Mouse (Mus musculus) hindlimb bud, embryonic 11.5 days (tissue): ENCODE data around the gene Plekha1.

Source experiments
- DNase-seq: peaks from one replicate; pipeline ENCODE4 v3.0.0-alpha.2; 2012; ENCODE audit warnings: low read depth, low spot score; ENCODE audit errors: extremely low spot score

Gene Plekha1

DNA sequence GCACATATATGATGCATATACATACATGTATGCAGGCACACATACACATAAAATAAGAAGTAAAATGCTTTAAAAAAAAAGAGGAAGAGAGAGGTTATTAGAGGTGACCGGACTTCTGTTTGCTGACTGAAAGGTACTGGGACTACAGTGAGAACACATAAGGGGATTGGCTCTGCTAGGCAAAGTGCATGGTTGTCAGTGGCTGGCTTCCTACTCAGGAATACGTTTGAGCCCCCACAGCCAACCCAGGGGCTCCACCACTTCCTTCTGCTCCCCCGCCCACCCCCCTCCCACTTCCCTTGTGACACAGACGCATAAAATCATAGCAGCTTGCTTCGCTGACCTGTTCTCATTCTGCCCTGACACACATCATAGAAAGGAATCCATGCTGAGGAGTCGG, 7.6 kb upstream of the Plekha1 start:
- DNase-seq = no peak

DNA sequence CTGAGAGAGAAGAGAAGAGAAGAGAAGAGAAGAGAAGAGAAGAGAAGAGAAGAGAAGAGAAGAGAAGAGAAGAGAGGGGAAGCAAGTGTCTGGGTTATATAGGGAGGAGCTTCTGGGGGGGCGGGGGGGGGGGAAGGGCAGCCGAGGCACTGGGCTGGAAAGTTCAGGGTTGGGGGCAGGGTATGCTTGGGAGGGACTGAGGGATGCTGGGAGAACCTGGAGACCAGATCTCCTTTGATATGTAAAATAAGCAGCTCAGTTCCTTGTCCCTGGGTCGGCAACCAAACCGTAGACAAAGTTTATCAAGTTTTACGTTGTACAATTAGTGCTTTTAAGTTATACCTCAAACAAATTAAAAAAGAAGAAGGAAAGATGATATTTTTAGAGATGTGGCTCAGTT, 5.6 kb upstream of the Plekha1 start:
- DNase-seq = no peak

DNA sequence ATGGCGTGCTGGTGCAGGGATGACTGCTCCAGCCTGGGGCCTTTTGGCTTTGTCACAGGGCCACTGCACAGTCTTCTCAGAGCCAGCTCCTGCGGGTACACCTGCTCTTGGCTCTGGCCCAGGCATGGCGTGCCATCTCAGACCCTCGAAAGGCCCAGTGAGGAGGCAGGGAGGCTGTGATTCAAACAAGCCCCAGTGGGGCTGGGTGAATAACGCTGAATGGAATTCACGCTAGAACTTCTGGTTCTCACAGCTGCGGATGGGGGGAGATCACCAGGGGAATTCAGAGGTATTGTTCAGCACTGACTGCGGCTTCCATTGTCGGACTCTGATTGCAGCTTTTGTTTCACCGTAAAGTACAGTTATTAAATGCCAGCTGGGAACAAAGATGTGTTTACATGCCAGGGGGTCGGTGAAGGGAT, 4.8 kb upstream of the Plekha1 start:
- no peak for DNase-seq

DNA sequence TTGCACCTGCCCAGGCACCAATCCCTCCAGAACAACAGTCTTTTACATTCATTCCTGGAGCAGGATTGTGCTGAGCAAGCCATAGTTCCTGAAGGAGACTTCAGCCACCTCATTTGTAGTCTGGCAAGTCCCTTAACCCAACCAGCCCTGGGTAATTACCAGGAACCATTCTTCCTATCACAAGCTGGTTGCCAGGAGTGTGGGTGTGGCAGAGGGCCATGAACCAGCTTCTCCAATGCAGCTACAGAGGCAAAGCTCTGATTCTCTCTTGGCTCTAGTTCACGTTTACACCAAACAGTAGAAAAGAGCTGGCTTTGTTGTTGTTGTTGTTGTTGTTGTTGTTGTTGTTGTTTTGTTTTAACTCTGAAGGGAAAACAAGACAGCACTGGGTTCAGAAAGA, 3.1 kb upstream of the Plekha1 start:
- no peak for DNase-seq

DNA sequence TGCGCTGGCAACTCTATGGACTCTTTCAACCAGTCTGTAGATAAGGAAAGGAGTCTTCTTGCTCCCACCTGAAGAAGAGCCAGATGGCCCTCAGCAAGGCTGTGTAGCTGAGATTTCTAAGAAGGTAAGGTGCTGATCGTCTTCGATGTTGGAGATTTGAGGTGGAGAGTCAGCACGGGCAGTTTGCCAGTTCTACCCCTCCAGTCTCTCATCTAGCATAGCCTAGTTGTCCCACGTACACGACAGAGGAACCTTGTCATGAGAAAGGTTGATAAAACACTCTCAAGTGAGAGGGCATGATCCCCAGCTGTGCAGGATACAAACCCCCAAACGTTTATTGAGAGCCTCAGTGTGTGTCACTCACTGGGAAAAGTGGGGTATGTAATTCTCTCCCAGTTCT, 845 bp upstream of the Plekha1 start:
- no peak for DNase-seq

DNA sequence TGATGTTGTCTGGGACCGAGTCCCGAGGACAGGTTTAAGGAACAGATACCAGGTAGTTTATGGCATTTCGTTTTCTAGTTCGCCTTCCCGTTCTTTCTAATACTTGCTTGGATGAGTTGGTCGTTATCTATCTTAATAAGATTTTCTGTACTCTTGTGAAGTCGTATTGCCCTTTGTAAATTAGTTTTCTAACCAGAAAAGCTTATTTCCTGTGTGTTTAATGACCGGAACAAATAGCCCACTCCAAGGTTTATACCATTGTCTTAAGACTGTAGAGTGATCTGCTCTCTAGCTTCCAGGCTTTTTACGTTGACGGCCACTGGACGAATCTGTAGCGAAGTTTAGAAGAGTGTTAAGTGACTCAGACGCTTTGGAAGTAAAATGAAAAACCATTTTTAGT, 1.1 kb downstream of the Plekha1 start:
- no peak for DNase-seq

DNA sequence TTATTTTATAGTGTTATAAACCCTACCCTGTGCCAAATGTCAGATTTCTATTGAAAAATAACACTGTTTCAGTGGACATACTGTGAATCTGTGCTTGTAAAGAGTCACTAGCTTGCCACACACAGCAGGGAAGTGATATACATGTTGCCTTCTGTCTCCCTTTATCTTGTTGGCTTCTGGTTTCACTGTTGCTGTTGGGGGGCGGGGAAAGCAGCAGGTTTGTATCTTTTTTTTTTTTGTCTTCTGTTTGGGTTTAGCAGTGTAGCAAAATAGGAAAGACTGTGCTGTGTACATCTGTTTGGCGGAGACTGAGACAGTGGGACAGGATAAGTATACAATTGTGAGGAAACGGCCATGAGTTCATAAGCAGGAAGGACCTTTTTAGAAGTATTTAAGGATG, 1.7 kb downstream of the Plekha1 start:
- DNase-seq = no peak

DNA sequence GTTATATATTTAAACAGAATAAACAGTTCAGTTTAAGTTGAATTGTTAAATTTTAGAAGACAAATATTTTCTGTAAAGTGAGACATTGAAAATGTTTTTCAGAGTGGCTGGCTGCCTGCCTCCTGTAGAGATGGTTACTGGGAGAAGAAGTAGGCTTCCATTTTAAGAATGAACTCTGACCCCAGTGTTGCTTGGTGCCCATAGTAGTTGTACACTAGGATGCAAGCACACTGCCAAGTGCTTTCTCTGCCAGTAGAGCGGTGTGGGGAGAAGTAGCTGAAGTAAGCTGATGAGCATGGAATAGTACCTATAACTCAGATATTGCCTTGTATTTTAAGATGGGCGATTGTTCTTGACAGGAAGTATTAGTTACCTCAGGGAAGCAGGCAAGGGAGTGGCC, 18.6 kb downstream of the Plekha1 start:
- DNase-seq = no peak

DNA sequence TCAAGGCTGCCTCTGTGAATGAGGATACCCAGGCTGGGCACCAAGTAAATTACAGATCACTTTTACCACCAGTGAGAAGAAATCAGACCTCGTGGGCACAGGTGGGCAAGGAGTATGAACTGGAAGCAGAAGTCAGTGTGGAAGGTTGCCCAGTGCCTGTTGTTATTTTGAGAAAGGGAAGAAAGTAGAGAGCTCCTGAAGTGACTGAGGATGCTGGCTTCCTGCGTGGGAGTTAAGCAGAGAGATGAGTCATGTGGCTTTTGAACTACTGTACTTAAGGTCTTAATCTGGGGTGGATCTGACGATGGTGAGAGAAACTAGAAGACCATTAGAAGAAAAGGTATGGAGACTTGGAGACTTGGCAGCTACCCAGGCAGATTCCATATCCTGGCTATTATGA, 20.7 kb downstream of the Plekha1 start:
- no peak for DNase-seq

DNA sequence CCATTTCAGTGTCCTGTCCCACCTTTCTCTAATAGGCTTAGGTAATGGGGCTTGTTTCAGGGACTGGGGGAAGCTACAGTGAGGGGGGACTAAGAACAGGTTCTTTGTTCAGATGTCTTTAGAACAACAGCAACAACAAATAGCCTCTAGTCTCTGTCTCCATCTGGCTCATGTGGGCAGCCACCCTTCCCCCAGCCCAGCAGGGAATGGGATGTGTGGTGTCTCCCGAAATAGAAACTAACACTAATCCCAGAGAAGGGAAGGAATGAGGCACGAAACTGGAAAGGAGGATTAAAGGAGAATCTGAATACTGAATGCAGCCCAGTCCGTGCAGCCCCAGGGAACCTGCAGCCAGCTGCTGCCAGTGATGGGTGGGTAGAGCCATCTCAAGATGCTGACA, 22.4 kb downstream of the Plekha1 start:
- no peak for DNase-seq

DNA sequence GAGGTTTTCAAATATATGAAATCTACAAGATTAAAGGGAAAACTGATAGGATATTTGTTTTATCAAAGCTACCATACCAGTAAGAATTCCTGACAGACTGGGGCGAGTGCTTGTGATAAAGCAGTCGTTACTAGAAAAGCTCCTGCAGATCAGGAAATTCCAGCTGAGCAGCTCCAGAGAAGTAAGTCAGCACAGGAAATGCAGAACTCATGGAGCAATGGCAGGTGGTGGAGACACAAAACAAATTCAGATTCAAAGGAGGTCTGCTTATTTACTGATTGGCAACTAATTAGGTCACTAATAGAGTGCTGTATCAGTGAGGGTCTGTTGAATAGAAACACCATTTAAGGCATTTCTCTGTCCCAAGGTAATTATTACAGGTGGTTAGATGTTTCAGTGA, 25.3 kb downstream of the Plekha1 start:
- DNase-seq = no peak

DNA sequence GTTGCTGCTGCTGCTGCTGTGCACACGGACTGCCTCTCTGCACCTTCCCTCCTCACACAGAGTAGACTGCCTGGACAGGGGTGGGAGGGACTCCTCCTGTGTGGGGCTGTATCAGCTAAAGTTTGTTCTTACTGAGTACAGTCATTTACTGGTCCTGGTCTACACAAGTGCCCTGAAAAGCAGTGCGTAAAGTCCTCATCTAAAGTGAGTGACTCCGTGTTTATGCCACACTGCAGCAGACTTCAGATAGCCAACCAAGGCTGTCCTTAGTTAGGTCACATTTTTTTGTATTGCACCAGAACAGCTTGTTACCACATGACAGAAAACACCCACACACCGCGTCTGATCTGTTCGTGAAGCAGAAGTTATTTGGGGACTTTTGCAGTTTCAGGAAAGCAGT, 27.4 kb downstream of the Plekha1 start:
- no peak for DNase-seq

DNA sequence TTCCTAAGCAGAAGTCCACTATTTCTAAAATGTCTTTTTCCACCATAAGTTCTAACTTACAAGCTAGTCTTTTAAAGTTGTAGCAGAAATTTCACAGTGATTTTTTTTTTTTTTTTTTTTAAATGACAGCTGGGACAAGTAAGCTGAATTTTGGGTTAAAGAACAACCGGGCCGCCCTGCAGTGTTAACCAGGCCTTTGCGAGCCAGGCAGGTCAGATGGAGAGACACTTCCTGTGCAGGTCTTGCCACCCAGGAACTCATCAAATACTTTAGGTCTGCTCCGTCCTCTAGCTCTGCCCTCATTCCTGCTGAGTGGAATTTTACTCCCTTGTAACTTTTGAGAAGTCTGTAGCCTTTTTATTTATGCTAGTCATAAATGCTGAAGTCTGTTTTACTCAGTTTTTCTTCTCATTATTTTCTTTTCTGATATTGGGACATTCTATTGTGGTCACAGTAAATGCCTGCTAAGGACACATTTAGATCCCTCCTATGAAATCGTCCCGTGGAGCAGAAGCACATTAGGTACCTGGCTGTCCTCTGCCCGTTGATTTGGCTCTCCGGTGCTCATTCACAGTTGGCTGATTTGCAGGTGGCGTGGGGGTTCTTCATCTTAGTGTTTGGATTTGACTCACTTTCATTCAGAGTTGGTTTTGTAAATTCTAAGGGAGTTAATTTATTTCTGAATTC, 29.5 kb downstream of the Plekha1 start:
- DNase-seq = no peak

DNA sequence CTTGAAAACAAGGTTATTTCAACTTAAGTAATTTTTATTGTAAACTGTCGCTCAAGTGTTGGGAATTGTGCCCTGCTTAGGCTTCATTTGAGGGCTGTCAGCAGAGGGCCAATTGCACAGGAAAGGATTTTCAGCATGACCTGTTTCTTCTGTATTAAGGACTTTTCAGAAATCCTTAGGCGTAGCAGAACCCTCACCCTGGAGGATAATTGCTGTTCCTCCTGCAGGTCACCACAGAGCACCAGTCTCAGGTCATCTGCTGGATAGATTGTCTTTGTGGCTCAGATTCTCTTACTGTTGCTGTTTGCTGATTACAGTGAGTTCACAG, 30.0 kb downstream of the Plekha1 start:
- no peak for DNase-seq

DNA sequence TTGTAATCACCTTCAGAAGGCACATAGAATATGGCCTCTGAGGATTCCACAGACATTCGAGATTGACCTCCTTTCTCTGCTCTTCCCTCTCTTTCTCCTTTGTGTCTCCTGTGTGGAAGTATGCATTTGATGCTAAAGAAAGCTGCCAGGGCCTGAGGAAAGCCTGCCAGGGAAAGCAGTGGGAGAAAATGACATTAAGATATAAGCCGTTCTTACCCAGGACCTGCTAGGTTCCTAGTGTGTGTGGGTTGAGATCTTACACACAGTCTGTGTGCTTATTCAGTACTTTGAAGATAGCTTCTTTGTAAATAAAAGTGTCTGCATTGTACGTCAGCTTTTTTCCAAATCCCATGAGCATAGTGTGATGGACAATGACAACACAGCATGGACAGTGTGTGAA, 30.5 kb downstream of the Plekha1 start:
- no peak for DNase-seq

DNA sequence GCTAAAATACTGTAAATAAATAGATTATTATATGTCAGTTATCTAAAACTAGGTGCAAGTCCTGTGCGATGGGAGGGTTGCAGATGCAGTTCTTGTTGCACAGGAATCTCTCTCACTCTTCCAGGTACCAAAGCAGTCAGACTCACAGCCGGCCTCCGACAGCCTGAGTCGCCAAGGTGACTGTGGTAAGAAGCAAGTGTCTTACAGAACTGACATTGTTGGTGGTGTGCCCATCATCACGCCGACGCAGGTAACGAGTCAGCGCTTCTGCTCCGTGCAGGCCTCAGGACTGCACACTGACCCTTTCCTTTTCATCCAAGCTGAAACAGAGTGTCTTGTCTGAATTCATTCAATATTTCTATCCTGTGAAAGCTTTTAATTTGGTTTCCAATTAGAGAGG, 31.6 kb downstream of the Plekha1 start:
- DNase-seq = no peak

DNA sequence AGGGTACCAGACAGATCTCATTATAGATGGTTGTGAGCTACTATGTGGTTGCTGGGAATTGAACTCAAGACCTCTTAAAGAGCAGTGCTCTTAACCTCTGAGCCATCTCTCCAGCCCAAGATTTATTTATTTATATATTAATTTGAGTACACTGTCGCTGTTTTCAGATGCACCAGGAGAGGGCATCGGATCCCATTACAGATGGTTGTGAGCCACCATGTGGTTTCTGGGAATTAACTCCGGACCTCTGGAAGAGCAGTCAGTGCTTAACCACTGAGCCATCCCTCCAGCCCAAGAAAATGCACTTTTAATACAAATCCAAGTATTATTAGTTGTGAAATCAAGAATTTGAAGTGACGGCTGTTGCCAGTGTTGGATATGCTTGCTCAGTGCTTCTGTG, 32.8 kb downstream of the Plekha1 start:
- DNase-seq = no peak

DNA sequence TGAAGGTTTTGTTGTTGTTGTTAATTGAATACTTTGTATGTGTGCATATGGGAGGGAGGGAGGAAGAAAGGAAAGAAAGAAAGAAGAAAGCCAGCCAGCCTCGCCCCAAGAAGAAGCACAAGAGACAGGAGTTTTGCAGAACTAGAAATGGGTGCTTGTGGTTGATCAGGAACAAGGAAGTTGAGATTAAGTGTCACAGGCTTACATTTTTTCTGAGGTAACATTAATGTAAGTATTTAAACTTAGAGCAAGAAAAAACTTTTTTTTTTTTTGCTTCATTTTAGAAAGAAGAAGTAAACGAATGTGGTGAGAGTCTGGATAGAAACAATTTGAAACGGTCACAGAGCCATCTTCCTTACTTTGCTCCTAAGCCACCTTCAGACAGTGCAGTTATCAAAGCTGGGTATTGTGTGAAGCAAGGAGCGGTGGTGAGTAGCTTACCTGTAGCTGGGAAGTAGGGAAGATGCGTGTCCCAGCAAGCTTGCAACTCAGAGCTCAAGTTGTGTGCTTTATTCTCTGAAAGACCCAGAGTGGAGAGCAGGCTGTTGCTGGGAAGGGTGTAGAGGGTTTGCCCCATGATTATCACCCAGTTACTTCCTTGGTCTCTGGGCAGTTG, 34.8 kb downstream of the Plekha1 start:
- DNase-seq = no peak

DNA sequence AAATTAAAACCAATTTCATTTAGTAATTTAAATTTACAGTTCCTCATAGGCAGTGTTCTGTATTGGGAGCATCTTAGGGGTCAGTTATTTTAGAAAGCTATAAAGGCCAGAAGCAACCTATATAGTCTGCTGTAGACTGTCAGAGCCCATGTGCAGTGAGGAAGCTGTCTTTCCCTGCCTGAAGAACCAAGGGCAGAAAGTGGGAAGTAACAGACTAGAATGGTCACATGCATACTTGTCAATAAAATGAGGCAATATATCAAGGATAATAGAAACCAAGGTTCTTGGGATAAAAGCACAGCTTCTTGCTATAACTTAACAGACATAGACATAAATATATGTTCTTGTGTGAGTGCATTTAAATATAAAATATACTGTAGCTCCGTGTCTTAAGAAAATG, 37.4 kb downstream of the Plekha1 start:
- DNase-seq = no peak

DNA sequence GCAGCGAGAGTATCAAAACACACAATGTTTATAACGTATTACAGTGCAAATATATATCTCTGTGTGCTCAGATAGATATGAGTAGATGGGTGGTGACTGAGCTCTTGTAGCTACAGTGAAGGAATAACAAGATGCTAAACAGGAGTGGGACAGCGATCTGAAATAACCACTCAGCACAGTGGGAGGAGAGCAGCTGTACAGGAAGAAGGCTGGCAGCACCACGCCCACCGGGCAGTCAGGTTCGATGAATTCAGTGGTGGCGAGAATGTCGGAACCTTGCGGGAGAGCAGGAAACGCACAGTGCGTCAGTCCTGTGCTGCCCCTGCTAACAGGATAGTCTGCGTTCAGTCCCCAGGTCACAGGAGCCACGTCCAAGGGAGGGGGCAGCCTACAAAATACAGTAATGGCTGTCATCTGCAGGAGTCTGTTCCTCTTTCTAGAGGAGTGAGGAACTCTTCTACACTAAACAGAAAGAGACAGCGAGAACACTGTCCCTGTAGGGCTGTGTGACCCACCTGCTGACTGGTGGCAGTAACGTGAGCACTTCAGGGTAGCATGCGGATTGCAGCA, 38.0 kb downstream of the Plekha1 start:
- DNase-seq = no peak

DNA sequence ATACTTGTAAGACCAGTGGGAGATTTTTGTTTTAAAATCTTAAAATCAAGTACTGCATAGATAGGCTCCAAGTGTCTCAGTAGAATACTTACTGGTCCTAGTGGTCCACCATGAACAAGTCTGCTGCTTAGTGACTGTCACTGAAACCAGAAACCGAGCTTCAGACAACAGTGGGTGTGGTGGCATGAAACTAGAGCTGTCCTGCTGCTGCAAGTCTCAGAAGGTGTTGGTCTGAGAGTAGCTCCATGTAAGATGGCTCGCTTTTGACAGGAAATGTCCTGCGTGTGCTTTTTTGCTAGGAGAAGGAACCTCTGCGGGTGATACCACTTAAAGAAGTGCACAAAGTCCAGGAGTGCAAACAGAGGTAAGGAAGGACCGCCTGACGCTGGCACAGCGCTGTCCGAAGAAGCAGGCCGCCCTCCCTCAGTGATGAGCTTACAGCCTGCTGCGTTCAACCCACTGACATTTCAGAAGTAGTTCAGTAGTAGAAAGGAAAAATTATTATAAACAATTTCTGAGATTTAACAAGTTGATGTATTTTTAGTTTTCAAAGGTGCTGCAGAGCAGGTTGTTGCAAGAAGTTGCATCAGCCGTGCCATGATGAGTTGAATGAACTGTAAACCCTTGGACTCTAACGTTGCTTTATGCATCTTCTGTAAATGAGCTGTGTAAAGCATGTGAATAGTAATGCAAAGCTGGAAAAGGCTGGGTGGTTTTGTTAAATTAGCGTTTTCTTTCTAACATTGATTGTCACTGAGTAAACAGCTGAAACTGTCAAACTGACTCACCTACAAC, 39.2 kb downstream of the Plekha1 start:
- DNase-seq = no peak

DNA sequence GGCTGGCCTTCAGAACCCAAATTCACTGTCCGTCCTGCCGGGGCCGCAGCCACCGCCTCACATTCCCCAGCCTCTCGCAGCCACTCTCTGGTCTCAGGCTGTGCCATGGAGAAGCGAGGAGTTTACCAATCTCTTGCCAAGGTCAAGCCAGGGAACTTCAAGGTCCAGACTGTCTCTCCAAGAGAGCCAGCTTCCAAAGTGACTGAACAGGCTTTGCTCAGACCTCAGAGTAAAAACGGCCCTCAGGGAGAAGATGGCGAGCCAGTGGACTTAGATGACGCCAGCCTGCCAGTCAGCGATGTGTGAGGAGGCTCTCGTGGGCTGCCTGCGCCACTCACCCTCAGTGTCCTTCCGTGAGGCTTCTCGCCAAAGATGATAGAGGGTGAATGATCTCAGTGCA, 45.3 kb downstream of the Plekha1 start:
- DNase-seq = no peak
